Mouse (Mus musculus) megakaryocyte, embryonic 14.5 days (primary cell): Measurements from ENCODE around the gene Clic4. TPM values are rescaled to one million over a fixed set of nuclear protein-coding genes. Genes with fewer than 3 reads are reported as not detected.
A peak's percentile ranks its signal among the peaks of the same experiment; 100 is the strongest.

ENCODE experiments used
- H3K27me3 ChIP-seq: replicated peaks from 2 replicates; pipeline ENCODE3; 2012; ENCODE audit warnings: inconsistent platforms
- H3K36me3 ChIP-seq: replicated peaks from 2 replicates; pipeline ENCODE3; 2012; ENCODE audit warnings: low read length, inconsistent platforms, mixed read lengths
- H3K4me1 ChIP-seq: 2 replicates; pipeline ENCODE4 v1.6.1; 2012; ENCODE audit warnings: inconsistent platforms
- H3K4me3 ChIP-seq: replicated peaks from 2 replicates; pipeline ENCODE3; 2012; ENCODE audit warnings: moderate library complexity, mild to moderate bottlenecking, inconsistent platforms
- H3K9me3 ChIP-seq: 2 replicates; pipeline ENCODE4 v1.6.1; 2012; ENCODE audit warnings: inconsistent platforms
- FLI1 ChIP-seq: IDR thresholded peaks from 2 replicates; pipeline ENCODE4 v1.6.1; 2012; ENCODE audit warnings: low read length, inconsistent platforms, mixed read lengths
- GATA1 ChIP-seq: IDR thresholded peaks from 3 replicates; pipeline ENCODE4 v1.6.1; 2012; ENCODE audit warnings: mixed read lengths, low read length, inconsistent platforms, borderline replicate concordance
- polyA plus RNA-seq: library from polyadenylated mRNA; stranded (reverse); fragments of >175 nt; gene quantifications from 2 replicates; pipeline ENCODE4 v1.2.3, GENCODE M21; 2012; ENCODE audit warnings: low replicate concordance; ENCODE audit not compliant: insufficient read depth

Clic4 gene
- polyA plus RNA-seq, 1 experiment, result 27.6 TPM

GRCm38 (mm10) chr4:135175406-135176120 lies 97.1 kb downstream of the Clic4 start:
- no peak for TF ChIP-seq FLI1
- no peak for TF ChIP-seq GATA1
- H3K9me3 ChIP-seq, result no peaks in the 10 kb centered on the region
- peaks cover 92% of the 10 kb centered on the region for H3K4me1 ChIP-seq
- peaks cover 100% of the 10 kb centered on the region for H3K36me3 ChIP-seq
- no peaks in the 10 kb centered on the region for H3K27me3 ChIP-seq
- H3K4me3 ChIP-seq, result no peak overlapping the region

DNA sequence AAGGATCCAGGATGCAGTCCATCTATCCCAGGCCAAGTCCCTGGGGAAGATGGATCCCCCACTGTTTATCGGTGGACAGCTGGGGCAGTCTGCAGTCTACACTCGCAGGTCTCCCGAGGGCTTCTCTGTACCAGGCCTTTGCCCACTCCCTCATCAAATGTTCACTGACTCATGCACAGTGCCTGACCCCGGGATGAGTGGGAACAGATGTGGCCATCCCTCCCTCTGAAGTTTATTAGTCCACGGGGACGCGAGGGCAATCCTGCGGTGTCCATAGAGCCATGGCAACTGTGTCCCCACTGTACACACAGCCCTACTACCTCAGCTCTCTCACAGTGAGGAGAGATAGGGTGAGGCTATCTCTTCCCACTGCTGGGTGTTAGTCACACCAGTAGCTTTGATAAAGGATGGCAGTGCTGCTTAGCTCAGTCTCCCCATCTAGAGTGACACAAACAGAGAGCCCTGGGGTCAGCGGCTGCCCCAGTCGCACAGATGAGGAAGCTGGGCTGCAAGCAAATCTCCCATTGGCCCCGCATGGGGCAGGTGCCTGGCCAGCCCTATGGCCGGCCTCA lies 101.2 kb downstream of the Clic4 start:
- no peak overlapping the region for H3K4me3 ChIP-seq
- H3K4me1 ChIP-seq, result peaks cover 90% of the 10 kb centered on the region
- H3K9me3 ChIP-seq, result no peaks in the 10 kb centered on the region
- TF ChIP-seq GATA1 (no peak), FLI1 (no peak)
- peaks cover 100% of the 10 kb centered on the region for H3K36me3 ChIP-seq
- no peaks in the 10 kb centered on the region for H3K27me3 ChIP-seq

DNA sequence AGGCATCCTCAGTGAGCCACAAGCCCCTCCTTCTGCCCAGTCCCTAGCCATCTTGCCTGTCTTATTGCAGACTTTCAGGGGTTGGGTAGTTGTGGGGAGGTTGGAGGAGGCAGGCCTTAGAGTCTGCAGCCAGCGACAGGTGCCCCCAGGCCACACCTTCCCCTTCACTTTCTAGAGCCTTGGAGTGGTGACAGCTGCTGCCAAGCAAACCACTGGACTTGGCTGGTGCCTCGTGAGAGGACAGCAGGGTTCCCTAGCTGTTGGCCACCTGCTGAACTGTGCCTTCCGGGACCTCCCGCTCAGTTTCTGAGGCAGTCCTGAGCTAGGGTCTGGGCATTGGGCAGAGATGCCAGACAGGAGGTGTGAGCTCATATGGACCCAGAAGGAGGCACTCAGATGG lies 103.1 kb downstream of the Clic4 start:
- Histone ChIP-seq H3K36me3 (peaks cover 100% of the 10 kb centered on the region), H3K4me1 (peaks cover 96% of the 10 kb centered on the region), H3K27me3 (no peaks in the 10 kb centered on the region), H3K4me3 (no peak overlapping the region), H3K9me3 (no peaks in the 10 kb centered on the region)
- TF ChIP-seq FLI1, result no peak
- TF ChIP-seq GATA1, result no peak

- Histone ChIP-seq H3K4me1 (peaks cover 96% of the 10 kb centered on the region), H3K36me3 (peaks cover 100% of the 10 kb centered on the region), H3K4me3 (peak overlapping the region; percentile 44), H3K27me3 (no peaks in the 10 kb centered on the region), H3K9me3 (no peaks in the 10 kb centered on the region)
- TF ChIP-seq FLI1 (no peak), GATA1 (no peak)
These were observed 103.5 kb downstream of the Clic4 start for GRCm38 (mm10) chr4:135169096-135169495.

DNA sequence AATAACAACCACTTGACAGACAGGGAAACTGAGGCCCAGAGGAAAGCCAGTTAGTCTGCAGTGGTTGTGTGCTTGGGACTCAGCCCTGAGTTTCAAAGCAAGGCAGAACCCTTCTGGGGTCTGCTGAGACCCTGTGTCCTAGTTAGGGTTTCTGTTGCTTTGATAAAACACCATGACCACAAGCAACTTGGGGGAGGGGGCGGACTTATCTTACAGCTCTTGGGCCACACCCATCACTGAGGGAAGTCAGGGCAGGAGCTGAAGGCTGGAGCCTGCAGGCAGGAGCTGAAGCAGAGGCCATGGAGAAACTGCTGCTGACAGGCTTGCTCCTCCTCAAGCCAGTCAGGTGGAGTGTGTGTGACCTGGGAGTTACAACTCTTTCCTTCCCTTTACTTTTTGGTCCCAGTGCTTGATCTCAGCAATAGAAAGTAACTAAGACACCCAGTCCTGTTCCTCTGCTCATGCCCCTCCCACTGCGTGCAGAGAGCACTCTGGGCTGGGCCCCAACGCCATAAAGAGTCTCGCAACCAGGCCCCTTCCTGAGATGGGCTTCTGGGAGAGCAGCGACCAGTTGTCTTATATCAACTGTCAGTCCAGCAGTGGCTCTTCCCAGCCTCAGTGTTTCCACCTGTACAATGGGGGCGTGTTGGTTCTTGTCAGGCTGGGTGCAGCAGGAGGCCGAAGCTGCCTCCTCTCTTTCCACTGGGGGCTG lies 104.6 kb downstream of the Clic4 start:
- H3K9me3 ChIP-seq, result no peaks in the 10 kb centered on the region
- no peaks in the 10 kb centered on the region for H3K27me3 ChIP-seq
- H3K36me3 ChIP-seq, result peaks cover 100% of the 10 kb centered on the region
- H3K4me1 ChIP-seq, result peaks cover 96% of the 10 kb centered on the region
- H3K4me3 ChIP-seq, result no peak overlapping the region
- TF ChIP-seq GATA1 (no peak), FLI1 (no peak)

DNA sequence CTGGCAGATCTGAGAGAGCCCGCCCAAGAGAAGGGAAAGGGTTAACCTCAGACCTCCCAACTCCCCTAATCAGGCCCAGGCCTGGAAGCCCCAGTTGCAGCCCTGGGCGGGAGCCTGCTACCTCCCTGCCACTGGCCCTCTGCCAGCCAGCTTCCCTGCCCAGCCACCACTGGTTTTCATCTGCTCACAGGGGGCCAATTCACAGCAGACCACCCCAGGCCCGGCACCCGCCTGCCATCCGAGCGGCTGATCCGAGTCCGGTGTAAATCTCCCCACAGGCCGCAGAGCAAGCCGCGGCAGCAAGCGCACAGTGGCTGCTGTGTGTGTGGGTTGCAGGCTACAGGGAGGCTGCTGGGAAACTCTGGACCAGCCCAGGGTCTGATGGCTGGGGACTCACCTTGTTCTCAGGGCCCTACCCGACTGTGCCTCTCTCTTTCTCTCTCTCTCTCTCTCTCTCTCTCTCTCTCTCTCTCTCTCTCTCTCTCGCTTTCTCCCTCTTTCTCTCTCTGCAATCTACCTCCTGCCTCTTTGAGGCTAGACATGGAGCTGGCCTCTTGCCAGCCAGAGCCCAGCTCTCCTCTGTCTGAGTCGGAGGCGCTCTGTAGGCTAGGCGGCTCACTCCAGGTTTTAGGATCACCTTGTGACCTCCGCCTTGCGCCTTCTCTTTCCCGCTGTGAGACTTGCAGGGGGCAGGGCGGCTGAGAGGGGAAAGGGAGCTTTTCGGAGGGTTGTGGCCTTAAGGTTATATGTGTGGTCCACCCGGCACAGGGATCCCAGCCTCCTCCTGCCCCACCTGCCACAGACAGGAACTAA lies 106.0 kb downstream of the Clic4 start:
- Histone ChIP-seq H3K4me1 (peaks cover 90% of the 10 kb centered on the region), H3K9me3 (no peaks in the 10 kb centered on the region), H3K36me3 (peaks cover 99% of the 10 kb centered on the region), H3K4me3 (no peak overlapping the region), H3K27me3 (no peaks in the 10 kb centered on the region)
- TF ChIP-seq FLI1, result no peak

- Histone ChIP-seq H3K27me3 (no peaks in the 10 kb centered on the region), H3K36me3 (peaks cover 99% of the 10 kb centered on the region), H3K4me3 (no peak overlapping the region), H3K9me3 (no peaks in the 10 kb centered on the region), H3K4me1 (peaks cover 90% of the 10 kb centered on the region)
- no peak for TF ChIP-seq FLI1
- TF ChIP-seq GATA1, result no peak
These were observed 106.9 kb downstream of the Clic4 start for GRCm38 (mm10) chr4:135165761-135166160.

Other genes with a start within 250 kb of the Clic4 start
- gene Runx3, start 152.2 kb downstream of the Clic4 start, polyA plus RNA-seq, result 128 and 414 TPM in 2 replicates
- 207 and 466 TPM in 2 replicates for gene Srrm1, start 80.5 kb upstream of the Clic4 start, polyA plus RNA-seq
- 2.2 TPM in 1 of 2 replicates, not detected in the other for gene Ncmap, start 125.4 kb upstream of the Clic4 start, polyA plus RNA-seq
- gene Rcan3, start 161.0 kb upstream of the Clic4 start, polyA plus RNA-seq, result 1.6 and 17.7 TPM in 2 replicates
- gene Stpg1, start 222.0 kb upstream of the Clic4 start, polyA plus RNA-seq, result 3.6 and 4.5 TPM in 2 replicates
- gene Nipal3, start 222.2 kb upstream of the Clic4 start, polyA plus RNA-seq, result 50.7 and 286 TPM in 2 replicates